Mouse (Mus musculus): ENCODE data around the gene Flywch1.

DNA sequence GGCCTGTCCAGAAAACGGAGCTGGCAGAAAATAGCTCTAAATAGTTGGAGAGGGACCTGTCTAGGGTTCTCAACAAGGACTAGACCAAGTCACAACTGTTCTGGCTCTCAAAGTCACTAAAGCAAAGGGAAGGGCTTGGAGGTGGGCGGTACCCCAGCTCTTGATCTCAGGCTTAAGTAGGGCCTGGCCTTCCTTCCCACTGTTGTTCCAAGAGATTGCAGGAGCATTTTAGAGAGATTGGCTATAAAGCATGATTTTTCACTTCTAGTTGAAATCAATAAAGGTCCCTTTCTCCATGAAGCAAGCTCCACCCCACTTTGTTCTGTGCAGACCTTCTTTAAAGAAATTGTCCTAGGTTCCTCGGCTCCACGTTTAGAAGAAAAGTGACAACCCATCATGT, 45.9 kb downstream of the Flywch1 start:
- TF ChIP-seq POLR2A (IDR thresholded peaks at IDR 0.05; ENCODE audit: insufficient read length, low read depth) (no peak), TCF3 (IDR thresholded peaks at IDR 0.05; ENCODE audit: insufficient read length, low read depth) (no peak), TCF12 (IDR thresholded peaks at IDR 0.05; ENCODE audit: insufficient read depth, poor library complexity, severe bottlenecking) (no peak), MYOG (IDR thresholded peaks at IDR 0.05; ENCODE audit: control insufficient read depth in 1 of 3, insufficient read depth in 1 of 3, insufficient read length in 2 of 3, low read depth in 2 of 3) (no peak), USF1 (IDR thresholded peaks at IDR 0.05; ENCODE audit: low read depth) (no peak)
